Mouse (Mus musculus) hindbrain, embryonic 13.5 days (tissue): ENCODE data around the gene Capn2. TPM values are rescaled to one million over a fixed set of nuclear protein-coding genes. Genes with fewer than 3 reads are reported as not detected.

Experiments
- polyA plus RNA-seq: library from polyadenylated mRNA; unstranded; fragments of >200 nt; fragmentation: Nextera tagmentation; extraction: Ambion mirVana; gene quantifications from 2 replicates; pipeline ENCODE4 v1.2.1, GENCODE M21; 2015

Gene Capn2
- polyA plus RNA-seq, 1 experiment from 2014 or later: 85.0 TPM

Other genes with a start within 250 kb of the Capn2 start
- gene Degs1, start 234.8 kb downstream of the Capn2 start, polyA plus RNA-seq: 70.9 and 76.2 TPM in 2 replicates
- gene Fbxo28, start 176.0 kb downstream of the Capn2 start, polyA plus RNA-seq: 26.9 and 34.0 TPM in 2 replicates
- 20.5 and 21.7 TPM in 2 replicates for gene Trp53bp2, start 108.4 kb downstream of the Capn2 start, polyA plus RNA-seq
- gene Capn8, start 47.4 kb upstream of the Capn2 start, polyA plus RNA-seq: 0.10 TPM in 2 replicates
- gene Ccdc185, start 231.6 kb upstream of the Capn2 start, polyA plus RNA-seq: not detected in 2 replicates
- 57.4 and 59.7 TPM in 2 replicates for gene Susd4, start 246.3 kb upstream of the Capn2 start, polyA plus RNA-seq